Mouse (Mus musculus) CH12.LX (cell line): ENCODE results near the gene Aimp2. TPM values are rescaled to one million over a fixed set of nuclear protein-coding genes. Genes with fewer than 3 reads are reported as not detected.

Experiments used
- DNase-seq: peaks from one replicate; pipeline ENCODE4 v3.0.0-alpha.2; 2013; ENCODE audit errors: extremely low read depth
- H3K27ac ChIP-seq: 2 replicates; pipeline ENCODE4 v1.5.1; 2012; ENCODE audit warnings: low read depth, mild to moderate bottlenecking, control low read depth, moderate library complexity; ENCODE audit not compliant: insufficient read depth
- H3K27me3 ChIP-seq: replicated peaks from 2 replicates; pipeline ENCODE3; 2012; ENCODE audit warnings: inconsistent platforms
- H3K36me3 ChIP-seq, 2 experiments: replicated peaks in 1 of 2; 2 replicates each; pipeline versions ENCODE3 to v1.6.1; 2012; ENCODE audit warnings: inconsistent platforms in 1 of 2, low read length in 1 of 2, mild to moderate bottlenecking in 1 of 2, mixed read lengths in 1 of 2, moderate library complexity in 1 of 2; ENCODE audit not compliant: control insufficient read depth in 1 of 2, insufficient read depth in 1 of 2
- H3K4me1 ChIP-seq, 2 experiments: 2 replicates each; pipeline ENCODE4 v1.6.1; 2012; ENCODE audit warnings: inconsistent platforms in 1 of 2, moderate library complexity in 1 of 2; ENCODE audit not compliant: insufficient read depth in 2 of 2, control insufficient read depth in 1 of 2
- H3K4me2 ChIP-seq: 2 replicates; pipeline ENCODE4 v1.6.1; 2012; ENCODE audit warnings: low read depth, mild to moderate bottlenecking, control low read depth; ENCODE audit not compliant: poor library complexity, insufficient read depth, severe bottlenecking
- H3K4me3 ChIP-seq, 3 experiments: fragments of 150-350 bp in 1 of 3; sonication (generic) in 1 of 3; replicated peaks in 1 of 3; 2 replicates each; pipeline versions ENCODE3 to v1.5.1; 2011 to 2012; ENCODE audit warnings: low read depth in 2 of 3, low read length in 2 of 3, mild to moderate bottlenecking in 2 of 3, moderate library complexity in 2 of 3, control low read depth in 1 of 3, improper control_type of control experiment in 1 of 3, inconsistent platforms in 1 of 3, mixed read lengths in 1 of 3; ENCODE audit not compliant: poor library complexity in 1 of 3
- H3K79me2 ChIP-seq: replicated peaks from 2 replicates; pipeline ENCODE4 v1.6.1; 2012; ENCODE audit warnings: mild to moderate bottlenecking, moderate library complexity; ENCODE audit not compliant: control insufficient read depth, poor library complexity, insufficient read depth, severe bottlenecking; ENCODE audit errors: extremely low read depth
- H3K9ac ChIP-seq: 2 replicates; pipeline ENCODE4 v1.6.1; 2012; ENCODE audit warnings: low read depth, mild to moderate bottlenecking, control low read depth, moderate library complexity; ENCODE audit not compliant: insufficient read depth
- H3K9me3 ChIP-seq: replicated peaks from 2 replicates; pipeline ENCODE3; 2012; ENCODE audit warnings: low read length, inconsistent platforms, mixed read lengths
- BHLHE40 ChIP-seq: IDR thresholded peaks from 2 replicates; pipeline ENCODE4 v1.6.1; 2011; ENCODE audit warnings: mild to moderate bottlenecking, low read depth, low read length, improper control_type of control experiment
- CHD2 ChIP-seq: IDR thresholded peaks from 2 replicates; pipeline ENCODE4 v1.6.1; 2011; ENCODE audit warnings: low read length, improper control_type of control experiment
- CTCF ChIP-seq, 2 experiments: IDR thresholded peaks in 1 of 2; conservative IDR thresholded peaks in 1 of 2; 2 replicates each; pipeline ENCODE4 v1.5.1; 2011 to 2012; ENCODE audit warnings: low read depth in 2 of 2, low read length in 2 of 2, improper control_type of control experiment in 1 of 2, inconsistent platforms in 1 of 2, mild to moderate bottlenecking in 1 of 2, moderate library complexity in 1 of 2
- ELF1 ChIP-seq: IDR thresholded peaks from 2 replicates; pipeline ENCODE4 v1.6.1; 2014; ENCODE audit warnings: low read depth, mild to moderate bottlenecking, inconsistent platforms, low read length, improper control_type of control experiment
- GABPA ChIP-seq: IDR thresholded peaks from 2 replicates; pipeline ENCODE4 v1.6.1; 2012; ENCODE audit warnings: low read depth, low read length, improper control_type of control experiment, inconsistent platforms; ENCODE audit not compliant: insufficient replicate concordance
- HCFC1 ChIP-seq: IDR thresholded peaks from 2 replicates; pipeline ENCODE4 v1.6.1; 2012; ENCODE audit warnings: low read depth, mild to moderate bottlenecking, inconsistent platforms, low read length, improper control_type of control experiment
- JUND ChIP-seq: conservative IDR thresholded peaks from 2 replicates; pipeline ENCODE4 v1.6.1; 2011; ENCODE audit warnings: low read depth, low read length, improper control_type of control experiment
- KAT2A ChIP-seq: IDR thresholded peaks from 2 replicates; pipeline ENCODE4 v1.6.1; 2012; ENCODE audit warnings: low read length, improper control_type of control experiment, inconsistent platforms; ENCODE audit not compliant: insufficient replicate concordance
- MAFK ChIP-seq: IDR thresholded peaks from 2 replicates; pipeline ENCODE4 v1.6.1; 2011; ENCODE audit warnings: low read length, improper control_type of control experiment; ENCODE audit not compliant: insufficient replicate concordance
- MAX ChIP-seq: IDR thresholded peaks from 2 replicates; pipeline ENCODE4 v1.6.1; 2011; ENCODE audit warnings: low read length, improper control_type of control experiment
- MAZ ChIP-seq: IDR thresholded peaks from 2 replicates; pipeline ENCODE4 v1.6.1; 2012; ENCODE audit warnings: low read depth, mild to moderate bottlenecking, inconsistent platforms, low read length, improper control_type of control experiment, moderate library complexity
- NRF1 ChIP-seq: IDR thresholded peaks from 2 replicates; pipeline ENCODE4 v1.6.1; 2014; ENCODE audit warnings: low read depth, mild to moderate bottlenecking, inconsistent platforms, low read length, improper control_type of control experiment, moderate library complexity
- PAX5 ChIP-seq: IDR thresholded peaks from 2 replicates; pipeline ENCODE4 v1.6.1; 2012; ENCODE audit warnings: low read length, inconsistent platforms, mixed read lengths
- POLR2A ChIP-seq: IDR thresholded peaks from 2 replicates; pipeline ENCODE4 v1.6.1; 2011; ENCODE audit warnings: low read depth, mild to moderate bottlenecking, improper control_type of control experiment, low read length
- RAD21 ChIP-seq: IDR thresholded peaks from 2 replicates; pipeline ENCODE4 v1.6.1; 2011; ENCODE audit warnings: low read depth, mild to moderate bottlenecking, low read length, improper control_type of control experiment, moderate library complexity
- RCOR1 ChIP-seq: conservative IDR thresholded peaks from 2 replicates; pipeline ENCODE4 v1.6.1; 2012; ENCODE audit warnings: low read depth, mild to moderate bottlenecking, inconsistent platforms, low read length, improper control_type of control experiment
- SMC3 ChIP-seq: IDR thresholded peaks from 2 replicates; pipeline ENCODE4 v1.6.1; 2011; ENCODE audit warnings: low read depth, low read length, improper control_type of control experiment
- TBP ChIP-seq: conservative IDR thresholded peaks from 2 replicates; pipeline ENCODE4 v1.6.1; 2011; ENCODE audit warnings: low read depth, low read length, improper control_type of control experiment
- UBTF ChIP-seq: IDR thresholded peaks from 2 replicates; pipeline ENCODE4 v1.6.1; 2012; ENCODE audit warnings: low read depth, mild to moderate bottlenecking, inconsistent platforms, low read length, improper control_type of control experiment, moderate library complexity
- USF2 ChIP-seq: conservative IDR thresholded peaks from 2 replicates; pipeline ENCODE4 v1.6.1; 2011; ENCODE audit warnings: low read depth, low read length, improper control_type of control experiment
- ZC3H11A ChIP-seq: IDR thresholded peaks from 2 replicates; pipeline ENCODE4 v1.6.1; 2012; ENCODE audit warnings: low read depth, mild to moderate bottlenecking, inconsistent platforms, low read length, improper control_type of control experiment
- ZKSCAN1 ChIP-seq: IDR thresholded peaks from 2 replicates; pipeline ENCODE4 v1.6.1; 2012; ENCODE audit warnings: low read depth, inconsistent platforms, low read length, improper control_type of control experiment, borderline replicate concordance
- ZNF384 ChIP-seq: IDR thresholded peaks from 2 replicates; pipeline ENCODE4 v1.6.1; 2012; ENCODE audit warnings: low read depth, low read length, improper control_type of control experiment, inconsistent platforms
- dilution Hi-C: fragments of 300-500 bp; cut with MboI; formaldehyde crosslinking; loops from 2 replicates; pipeline ENCODE4 v1.14.3; 2020; ENCODE audit warnings: low sequenced_read_pairs; ENCODE audit not compliant: extremely low pct_unique_long_range_greater_than_20kb, extremely low pct_ligation_motif_present
- in situ Hi-C: fragments of 300-500 bp; cut with MboI; formaldehyde crosslinking; loops from 3 replicates; pipeline ENCODE4 v1.14.3; 2019; ENCODE audit warnings: low sequenced_read_pairs, low pct_ligation_motif_present, low pct_unique_long_range_greater_than_20kb, mixed read lengths
- polyA plus RNA-seq: library from polyadenylated mRNA; unstranded; fragments of >175 nt; gene quantifications from 2 replicates; pipeline ENCODE4 v1.2.1, GENCODE M21; 2012; ENCODE audit warnings: low read depth; ENCODE audit not compliant: insufficient read length
- total RNA-seq, 2 experiments: library from RNA; depleted of rRNA; stranded (reverse); fragments of 300-350 nt in 1 of 2; fragments of >200 nt in 1 of 2; gene quantifications; 2 replicates each; pipeline ENCODE4 v1.2.3; 2012 to 2014

Gene Aimp2
- total and polyA plus RNA-seq, 3 experiments: 110 to 154 (median 111) TPM

- no peak for TF ChIP-seq TBP
- TF ChIP-seq SMC3: peak; percentile 15; the same call in 1 of the 2 replicates
- no peak for TF ChIP-seq GABPA
- TF ChIP-seq NRF1: no peak
Observed at GRCm38 (mm10) chr5:143933875-143934274, 24.2 kb upstream of the Aimp2 start (continued).

GRCm38 (mm10) chr5:143933414-143933813 is 23.8 kb upstream of the Aimp2 start:
- H3K36me3 ChIP-seq: peaks cover 33 to 50% of the 10 kb centered on the region in 2 experiments
- TF ChIP-seq TBP (no peak), ELF1 (no peak), RCOR1 (no peak), HCFC1 (no peak), GABPA (no peak), MAX (no peak), RAD21 (no peak), KAT2A (no peak), MAFK (no peak), SMC3 (no peak), JUND (no peak), BHLHE40 (no peak), CTCF (conservative IDR thresholded peaks at IDR 0.05 in 1 of 2, IDR thresholded peaks at IDR 0.05 in 1 of 2; ENCODE audit: low read depth in 2 of 2, low read length in 2 of 2) (no peak), ZNF384 (no peak), PAX5 (no peak), UBTF (no peak), USF2 (no peak), NRF1 (no peak), MAZ (no peak)
- no peak overlapping the region for H3K27ac ChIP-seq
- no peaks in the 10 kb centered on the region for H3K9me3 ChIP-seq
- no peak overlapping the region for H3K9ac ChIP-seq
- no peak overlapping the region for H3K4me3 ChIP-seq
- no peaks in the 10 kb centered on the region for H3K79me2 ChIP-seq
- H3K4me1 ChIP-seq: no peaks in the 10 kb centered on the region
- dilution Hi-C loops (no loop called here), in situ Hi-C loops (no loop called here)
- H3K4me2 ChIP-seq: no peak overlapping the region
- no peak for DNase-seq
- no peaks in the 10 kb centered on the region for H3K27me3 ChIP-seq

GRCm38 (mm10) chr5:143932831-143933230 is 23.2 kb upstream of the Aimp2 start, which contains the start of gene Rsph10b:
Gene Rsph10b, plus strand, starts transcription at chr5:143933035.
- TF ChIP-seq SMC3 (no peak), PAX5 (no peak), ZKSCAN1 (no peak), CHD2 (no peak), POLR2A (no peak), HCFC1 (no peak), MAZ (no peak), ZC3H11A (no peak)
- DNase-seq: no peak
- Histone ChIP-seq H3K4me3 (no peak within 1 kb of the TSS), H3K27me3 (no peaks in the 10 kb centered on the region), H3K9me3 (no peaks in the 10 kb centered on the region), H3K36me3 (peaks cover 37 to 56% of the 10 kb centered on the region in 2 experiments), H3K9ac (no peak within 1 kb of the TSS), H3K27ac (no peak within 1 kb of the TSS), H3K4me1 (no peaks in the 10 kb centered on the region), H3K79me2 (no peaks in the 10 kb centered on the region), H3K4me2 (no peak within 1 kb of the TSS)
- in situ Hi-C loops (no loop called here), dilution Hi-C loops (no loop called here)
